Mouse (Mus musculus) embryonic facial prominence, embryonic 15.5 days (tissue): ENCODE results near the gene A1cf. TPM values are rescaled to one million over a fixed set of nuclear protein-coding genes. Genes with fewer than 3 reads are reported as not detected.

Experiments used
- ATAC-seq: fragments of 200-750 bp; cut with Nextera tagmentation; 2 replicates; pipeline ENCODE4 v1.8.0; 2017; ENCODE audit warnings: low read depth, moderate TSS enrichment; ENCODE audit not compliant: insufficient number of reproducible peaks, low FRiP score, low TSS enrichment
- H3K27ac ChIP-seq: fragments of 300-500 bp; sonication (generic); replicated peaks from 2 replicates; pipeline ENCODE4 v1.5.1; 2015; ENCODE audit warnings: mild to moderate bottlenecking, inconsistent platforms
- H3K27me3 ChIP-seq: fragments of 300-500 bp; sonication (generic); 2 replicates; pipeline ENCODE4 v1.6.1; 2015; ENCODE audit warnings: inconsistent platforms
- H3K36me3 ChIP-seq: fragments of 300-500 bp; sonication (generic); 2 replicates; pipeline ENCODE4 v1.6.1; 2015; ENCODE audit warnings: mild to moderate bottlenecking, inconsistent platforms
- H3K4me1 ChIP-seq: fragments of 300-500 bp; sonication (generic); 2 replicates; pipeline ENCODE4 v1.6.1; 2015; ENCODE audit warnings: inconsistent platforms
- H3K4me2 ChIP-seq: fragments of 300-500 bp; sonication (generic); replicated peaks from 2 replicates; pipeline ENCODE4 v1.6.1; 2015; ENCODE audit warnings: mild to moderate bottlenecking, inconsistent platforms
- H3K4me3 ChIP-seq: fragments of 300-500 bp; sonication (generic); replicated peaks from 2 replicates; pipeline ENCODE4 v1.5.1; 2015; ENCODE audit warnings: mild to moderate bottlenecking, inconsistent platforms
- H3K9ac ChIP-seq: fragments of 300-500 bp; sonication (generic); 2 replicates; pipeline ENCODE4 v1.6.1; 2015; ENCODE audit warnings: inconsistent platforms
- H3K9me3 ChIP-seq: fragments of 300-500 bp; sonication (generic); replicated peaks from 2 replicates; pipeline ENCODE4 v1.6.1; 2016; ENCODE audit warnings: inconsistent platforms
- WGBS: fragments of 180-500 bp; shearing (Covaris S2); methylation state at CpG from one replicate; pipeline ENCODE4 v1.1.7; 2015; 5-methylcytosine and 5-hydroxymethylcytosine counted together
- polyA plus RNA-seq: library from polyadenylated mRNA; unstranded; fragments of >200 nt; fragmentation: Nextera tagmentation; extraction: Ambion mirVana; gene quantifications from 2 replicates; pipeline ENCODE4 v1.2.1, GENCODE M21; 2015

A1cf gene
- polyA plus RNA-seq, 1 experiment from 2014 or later, result not detected

DNA sequence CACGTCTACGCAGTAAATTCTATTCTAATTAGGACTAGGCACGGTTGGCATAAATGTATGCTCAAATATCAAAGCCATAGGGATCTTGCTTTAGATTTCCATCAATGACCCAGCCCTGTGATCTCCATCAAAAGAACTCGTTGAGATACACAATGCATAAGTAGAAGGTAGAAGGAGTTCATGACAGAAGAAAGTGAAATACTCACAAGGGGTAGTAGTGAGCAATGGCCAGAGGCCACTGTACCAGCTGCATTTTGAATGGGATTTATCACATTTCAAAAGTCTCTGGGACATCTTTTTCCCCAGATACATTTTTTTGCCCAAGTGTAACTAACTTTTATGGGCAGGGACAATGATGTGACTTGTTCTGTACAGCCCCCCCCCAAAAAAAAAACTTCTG is 85.7 kb downstream of the A1cf start:
- H3K36me3 ChIP-seq, result no peaks in the 10 kb centered on the region

DNA sequence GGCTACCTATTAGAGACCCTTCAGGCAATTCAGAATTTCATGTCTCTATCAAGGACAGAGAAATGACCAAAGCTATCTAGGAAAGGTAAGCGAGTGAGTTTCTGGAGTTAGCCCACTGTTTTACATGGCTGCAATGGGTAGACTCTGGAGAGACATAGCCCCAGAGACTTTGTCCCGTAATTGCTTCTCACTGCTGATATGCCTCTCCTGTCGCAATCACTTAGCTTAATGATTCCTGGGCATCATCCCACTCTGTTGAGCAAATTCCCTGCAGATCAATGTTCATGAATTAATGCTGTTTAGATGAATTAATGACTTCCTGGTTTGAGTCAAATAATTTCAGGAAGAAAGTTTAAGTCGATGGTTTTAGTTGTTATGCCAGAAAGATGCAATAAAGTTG is 86.1 kb downstream of the A1cf start:
- no peaks in the 10 kb centered on the region for H3K27me3 ChIP-seq
- no peaks in the 10 kb centered on the region for H3K4me1 ChIP-seq
- no peak overlapping the region for H3K27ac ChIP-seq
- no peak overlapping the region for H3K9ac ChIP-seq
- H3K4me3 ChIP-seq, result no peak overlapping the region
- no peaks in the 10 kb centered on the region for H3K9me3 ChIP-seq
- H3K4me2 ChIP-seq, result no peak overlapping the region
- 87% methylated on average over 4 of the region's 4 CpGs for WGBS
- ATAC-seq, result no peak
- H3K36me3 ChIP-seq, result no peaks in the 10 kb centered on the region

More for the DNA sequence above, 85.7 kb downstream of the A1cf start:
- H3K4me2 ChIP-seq, result no peak overlapping the region
- no peaks in the 10 kb centered on the region for H3K4me1 ChIP-seq
- H3K27me3 ChIP-seq, result no peaks in the 10 kb centered on the region
- no peak overlapping the region for H3K27ac ChIP-seq
- no peak overlapping the region for H3K9ac ChIP-seq
- no peak overlapping the region for H3K4me3 ChIP-seq
- WGBS, result 44% methylated on average over 4 of the region's 4 CpGs
- no peaks in the 10 kb centered on the region for H3K9me3 ChIP-seq
- ATAC-seq, result no peak

DNA sequence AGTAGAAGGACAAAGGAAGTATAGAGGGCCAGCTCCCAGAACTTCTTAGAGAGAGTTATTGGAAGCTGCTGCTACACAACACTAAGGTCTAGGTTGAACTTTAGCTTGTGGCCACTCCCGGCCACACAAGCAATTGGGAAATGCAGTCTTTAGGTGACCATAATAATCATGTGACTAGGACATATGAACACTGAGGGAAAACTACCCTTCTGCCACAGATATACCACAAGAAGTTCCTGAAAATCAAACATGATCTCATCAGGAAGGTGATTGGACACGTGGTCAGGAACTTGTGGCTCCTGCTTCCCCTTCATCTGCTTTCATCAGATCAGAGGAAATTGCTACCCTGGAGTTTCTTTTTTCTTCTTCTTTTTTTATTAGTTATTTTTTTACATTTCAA is 87.8 kb downstream of the A1cf start:
- no peak overlapping the region for H3K9ac ChIP-seq
- no peak for ATAC-seq
- no peaks in the 10 kb centered on the region for H3K27me3 ChIP-seq
- no peaks in the 10 kb centered on the region for H3K4me1 ChIP-seq
- H3K27ac ChIP-seq, result no peak overlapping the region
- no peaks in the 10 kb centered on the region for H3K36me3 ChIP-seq
- H3K4me3 ChIP-seq, result no peak overlapping the region
- H3K4me2 ChIP-seq, result no peak overlapping the region
- H3K9me3 ChIP-seq, result no peaks in the 10 kb centered on the region
- WGBS, result 77% methylated on average over 2 of the region's 2 CpGs

DNA sequence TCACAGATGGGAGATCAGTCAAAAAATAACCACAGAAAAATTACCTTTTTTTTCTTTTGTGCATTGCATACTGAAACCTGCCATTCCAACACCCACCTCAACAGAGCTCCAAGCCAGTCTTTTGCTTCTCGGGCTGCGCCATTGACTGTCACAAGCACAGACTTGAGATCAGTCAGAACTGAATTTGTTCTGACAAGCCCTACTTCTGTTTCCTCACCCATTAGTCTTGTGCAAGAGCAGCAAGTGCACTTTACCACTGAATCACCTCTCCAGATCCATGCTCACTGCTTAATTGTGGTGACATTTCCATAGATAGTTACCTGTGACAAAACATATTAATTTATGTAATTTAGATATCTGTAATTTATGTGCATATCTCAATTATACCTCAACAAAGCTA is 91.9 kb downstream of the A1cf start:
- H3K36me3 ChIP-seq, result no peaks in the 10 kb centered on the region
- H3K27ac ChIP-seq, result no peak overlapping the region
- H3K4me3 ChIP-seq, result no peak overlapping the region
- 71% methylated on average over 2 of the region's 2 CpGs for WGBS
- H3K4me2 ChIP-seq, result no peak overlapping the region
- H3K9ac ChIP-seq, result no peak overlapping the region
- no peaks in the 10 kb centered on the region for H3K4me1 ChIP-seq
- no peaks in the 10 kb centered on the region for H3K27me3 ChIP-seq
- no peak for ATAC-seq
- no peaks in the 10 kb centered on the region for H3K9me3 ChIP-seq

DNA sequence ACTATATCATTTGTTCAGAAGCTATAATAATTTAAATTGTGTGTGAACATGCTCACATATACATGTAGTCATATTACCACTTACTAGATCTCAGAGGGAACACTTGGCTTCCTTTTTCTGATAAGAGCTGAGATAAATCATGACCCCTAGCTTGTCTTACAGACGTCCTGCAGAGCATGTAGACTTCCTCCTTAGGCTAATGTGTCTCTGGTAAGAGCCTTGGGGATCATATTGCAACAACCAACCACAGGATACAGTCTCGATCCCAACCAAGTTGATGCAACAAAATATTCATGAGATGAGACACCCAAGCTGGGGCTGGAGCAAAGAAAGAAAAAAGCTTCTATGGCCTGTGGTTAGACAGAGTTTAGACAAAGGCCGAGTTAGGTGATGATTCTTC is 94.6 kb downstream of the A1cf start:
- 42% methylated on average over 3 of the region's 3 CpGs for WGBS
- Histone ChIP-seq H3K36me3 (no peaks in the 10 kb centered on the region), H3K4me1 (no peaks in the 10 kb centered on the region), H3K9ac (no peak overlapping the region), H3K4me3 (no peak overlapping the region), H3K27me3 (no peaks in the 10 kb centered on the region), H3K27ac (no peak overlapping the region), H3K9me3 (no peaks in the 10 kb centered on the region), H3K4me2 (no peak overlapping the region)
- no peak for ATAC-seq

DNA sequence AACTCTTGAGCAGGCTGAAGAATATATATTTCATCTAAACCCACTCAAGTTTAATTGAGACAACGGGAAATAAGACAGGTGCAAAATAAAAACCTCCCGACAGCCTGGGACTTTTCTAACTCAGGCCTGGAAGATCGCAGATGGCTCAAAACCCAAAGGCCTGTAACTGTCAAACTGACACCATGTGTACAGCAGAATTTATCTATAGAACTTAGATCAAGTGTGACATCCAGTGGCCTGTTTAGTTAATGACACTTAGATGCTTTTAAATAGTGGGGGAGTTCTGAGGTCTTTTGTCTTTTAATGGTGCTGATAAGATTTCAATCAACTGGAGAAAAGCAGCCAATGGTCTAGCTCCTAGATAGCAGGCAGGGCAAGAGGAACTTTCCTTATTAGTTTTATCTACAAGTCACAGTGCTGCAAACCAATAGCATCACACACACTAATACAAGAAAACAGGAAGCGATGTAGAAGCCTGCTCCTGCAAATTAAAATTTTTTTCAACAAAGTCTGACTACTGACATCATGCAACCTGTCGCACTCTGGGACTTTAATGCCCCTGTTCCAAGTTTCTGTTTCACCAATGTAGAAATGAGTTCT is 99.5 kb downstream of the A1cf start:
- WGBS, result 60% methylated on average over 5 of the region's 5 CpGs
- no peak for ATAC-seq
- Histone ChIP-seq H3K9me3 (no peaks in the 10 kb centered on the region), H3K36me3 (no peaks in the 10 kb centered on the region), H3K4me1 (no peaks in the 10 kb centered on the region), H3K27ac (no peak overlapping the region), H3K4me2 (no peak overlapping the region), H3K27me3 (no peaks in the 10 kb centered on the region), H3K9ac (no peak overlapping the region), H3K4me3 (no peak overlapping the region)

DNA sequence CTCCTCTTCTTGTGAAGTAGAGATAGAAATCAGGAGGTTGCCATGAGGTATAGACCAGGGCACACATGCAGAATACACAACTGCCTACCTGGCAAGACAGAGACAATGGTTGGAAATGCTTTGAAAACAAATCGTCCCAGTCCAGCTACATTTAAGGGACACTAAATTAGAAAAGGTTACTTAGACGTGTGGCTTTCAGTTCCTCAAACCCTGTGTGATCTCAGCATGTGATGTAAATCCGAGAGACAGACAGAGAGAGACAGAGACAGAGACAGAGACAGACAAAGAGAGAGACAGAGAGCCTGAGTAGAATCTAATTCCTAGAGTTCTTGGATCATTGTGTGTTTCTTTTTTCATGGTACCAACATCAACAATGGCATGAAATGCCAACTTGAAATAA is 102.8 kb downstream of the A1cf start:
- Histone ChIP-seq H3K4me3 (no peak overlapping the region), H3K36me3 (no peaks in the 10 kb centered on the region), H3K27ac (no peak overlapping the region), H3K9ac (no peak overlapping the region), H3K27me3 (no peaks in the 10 kb centered on the region), H3K9me3 (no peaks in the 10 kb centered on the region), H3K4me2 (no peak overlapping the region), H3K4me1 (no peaks in the 10 kb centered on the region)
- ATAC-seq, result no peak
- 54% methylated on average over 3 of the region's 3 CpGs for WGBS

DNA sequence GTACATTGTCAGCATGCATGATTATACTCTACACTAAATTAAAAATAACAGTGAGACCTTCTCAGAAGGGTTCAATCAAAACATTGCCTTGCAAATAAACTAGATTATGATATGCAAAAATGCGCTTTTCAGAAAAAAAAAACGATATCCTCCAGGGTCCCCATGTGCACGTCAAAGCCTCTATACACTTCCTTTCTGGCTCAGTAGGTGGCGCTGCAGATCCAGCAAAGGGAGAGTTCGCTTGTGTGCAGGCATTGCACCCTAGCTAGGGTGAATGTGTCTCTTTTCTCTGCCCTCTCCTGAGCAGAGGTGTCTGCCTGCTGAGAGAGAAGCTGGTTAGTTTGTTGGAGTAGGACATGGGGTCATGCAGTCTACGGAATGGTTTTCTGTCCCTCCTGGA is 103.4 kb downstream of the A1cf start:
- H3K4me2 ChIP-seq, result no peak overlapping the region
- no peaks in the 10 kb centered on the region for H3K4me1 ChIP-seq
- ATAC-seq, result no peak
- H3K9me3 ChIP-seq, result no peaks in the 10 kb centered on the region
- H3K27ac ChIP-seq, result no peak overlapping the region
- no peak overlapping the region for H3K4me3 ChIP-seq
- H3K9ac ChIP-seq, result no peak overlapping the region
- WGBS, result 10% methylated on average over 6 of the region's 6 CpGs
- H3K27me3 ChIP-seq, result no peaks in the 10 kb centered on the region
- no peaks in the 10 kb centered on the region for H3K36me3 ChIP-seq

DNA sequence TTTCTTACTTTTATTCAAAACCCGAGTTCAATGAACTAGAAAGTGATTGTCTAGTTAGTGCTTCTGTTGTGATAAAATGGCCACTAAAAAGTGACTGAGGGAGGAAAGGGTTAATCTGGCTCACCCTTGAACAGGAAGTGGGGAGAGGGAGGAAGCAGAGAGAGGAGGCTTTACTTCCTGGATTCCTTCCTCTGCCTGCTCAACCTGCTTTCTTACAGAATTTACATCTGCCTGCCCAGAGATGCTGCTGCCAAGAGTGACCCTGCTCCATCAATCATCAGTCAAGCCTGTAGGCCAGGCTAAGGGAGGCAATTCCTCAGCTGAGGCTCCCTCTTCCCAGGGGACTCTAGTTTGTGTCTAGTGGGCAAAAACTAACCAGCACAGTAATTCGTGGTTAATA is 107.3 kb downstream of the A1cf start:
- no peak for ATAC-seq
- no peaks in the 10 kb centered on the region for H3K27me3 ChIP-seq

DNA sequence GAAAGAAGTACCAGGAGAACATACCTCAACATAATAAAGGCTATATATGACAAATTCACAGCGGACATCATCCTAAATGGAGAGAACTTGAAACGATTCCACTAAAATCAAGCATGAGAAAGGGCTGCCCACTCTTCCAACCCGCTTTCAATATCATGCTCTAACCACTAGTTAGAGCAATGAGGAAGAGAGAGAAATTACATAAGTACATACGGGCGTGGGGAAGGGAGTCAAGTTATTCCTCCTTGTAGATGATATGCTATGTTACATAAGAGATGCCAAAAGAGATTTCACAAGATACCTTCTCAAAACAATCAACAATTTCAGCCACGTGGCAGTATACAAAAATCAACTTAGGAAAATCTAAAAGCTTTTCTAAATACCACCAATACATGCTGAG is 122.5 kb downstream of the A1cf start:
- Histone ChIP-seq H3K9me3 (no peaks in the 10 kb centered on the region), H3K9ac (no peak overlapping the region), H3K4me2 (no peak overlapping the region), H3K27me3 (no peaks in the 10 kb centered on the region), H3K27ac (no peak overlapping the region), H3K4me1 (no peaks in the 10 kb centered on the region), H3K36me3 (no peaks in the 10 kb centered on the region), H3K4me3 (no peak overlapping the region)
- 91% methylated on average over 6 of the region's 6 CpGs for WGBS
- ATAC-seq, result no peak

More for the DNA sequence above, 107.3 kb downstream of the A1cf start:
- H3K27ac ChIP-seq, result no peak overlapping the region
- no peaks in the 10 kb centered on the region for H3K9me3 ChIP-seq
- no peaks in the 10 kb centered on the region for H3K36me3 ChIP-seq
- no peak overlapping the region for H3K4me3 ChIP-seq
- WGBS, result 73% methylated on average over 2 of the region's 2 CpGs
- no peaks in the 10 kb centered on the region for H3K4me1 ChIP-seq
- H3K4me2 ChIP-seq, result no peak overlapping the region
- no peak overlapping the region for H3K9ac ChIP-seq

DNA sequence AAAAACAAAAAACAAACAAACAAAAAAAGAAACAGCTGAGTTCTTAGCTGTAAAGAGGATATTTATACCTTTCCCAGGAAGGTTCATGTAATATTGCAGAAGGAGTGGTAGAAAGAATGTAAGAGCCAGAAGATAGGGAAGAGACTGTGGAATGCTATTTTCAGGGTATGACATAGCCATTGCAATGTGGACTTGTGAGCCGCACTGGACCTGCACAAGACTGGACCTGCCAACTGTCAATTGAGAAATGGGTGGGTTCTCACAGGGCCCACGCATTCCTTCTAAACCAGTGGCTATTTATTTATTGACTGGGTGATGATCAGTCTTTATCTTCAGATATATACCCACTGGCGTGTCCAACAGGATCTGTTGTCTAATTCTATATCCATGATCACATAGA is 128.4 kb downstream of the A1cf start:
- H3K9ac ChIP-seq, result no peak overlapping the region
- no peak overlapping the region for H3K4me3 ChIP-seq
- 80% methylated on average over 3 of the region's 3 CpGs for WGBS
- H3K4me1 ChIP-seq, result no peaks in the 10 kb centered on the region
- no peak overlapping the region for H3K27ac ChIP-seq
- no peak overlapping the region for H3K4me2 ChIP-seq
- ATAC-seq, result no peak
- no peaks in the 10 kb centered on the region for H3K36me3 ChIP-seq
- no peaks in the 10 kb centered on the region for H3K9me3 ChIP-seq
- no peaks in the 10 kb centered on the region for H3K27me3 ChIP-seq
